Mouse (Mus musculus) hindbrain, embryonic 11.5 days (tissue): ENCODE results near the gene Rrp7a. TPM values are rescaled to one million over a fixed set of nuclear protein-coding genes. Genes with fewer than 3 reads are reported as not detected.

Source experiments
- ATAC-seq: fragments of 200-750 bp; cut with Nextera tagmentation; 2 replicates; pipeline ENCODE4 v1.8.0; 2017; ENCODE audit warnings: mild to moderate bottlenecking, moderate TSS enrichment, moderate library complexity; ENCODE audit not compliant: low FRiP score
- DNase-seq: peaks from one replicate; pipeline ENCODE4 v3.0.0-alpha.2; 2015; ENCODE audit warnings: low spot score
- H3K27ac ChIP-seq: fragments of 300-500 bp; sonication (generic); 2 replicates; pipeline ENCODE4 v1.5.1; 2014; ENCODE audit warnings: mild to moderate bottlenecking, low read depth, low read length
- H3K27me3 ChIP-seq: fragments of 300-500 bp; sonication (generic); 2 replicates; pipeline ENCODE4 v1.6.1; 2014; ENCODE audit warnings: mild to moderate bottlenecking, low read length, moderate library complexity, mixed read lengths; ENCODE audit not compliant: control insufficient read depth, insufficient read depth
- H3K36me3 ChIP-seq: fragments of 300-500 bp; sonication (generic); 2 replicates; pipeline ENCODE4 v1.6.1; 2014; ENCODE audit warnings: mild to moderate bottlenecking, low read length, moderate library complexity, mixed read lengths; ENCODE audit not compliant: control insufficient read depth, insufficient read depth
- H3K4me1 ChIP-seq: fragments of 300-500 bp; sonication (generic); replicated peaks from 2 replicates; pipeline ENCODE4 v1.6.1; 2014; ENCODE audit warnings: low read length, mixed read lengths; ENCODE audit not compliant: control insufficient read depth, insufficient read depth
- H3K4me2 ChIP-seq: fragments of 300-500 bp; sonication (generic); replicated peaks from 2 replicates; pipeline ENCODE4 v1.6.1; 2014; ENCODE audit warnings: mild to moderate bottlenecking, low read depth, low read length
- H3K4me3 ChIP-seq: fragments of 300-500 bp; sonication (generic); 2 replicates; pipeline ENCODE4 v1.5.1; 2014; ENCODE audit warnings: low read depth, low read length
- H3K9ac ChIP-seq: fragments of 300-500 bp; sonication (generic); 2 replicates; pipeline ENCODE4 v1.6.1; 2014; ENCODE audit warnings: low read depth, low read length
- H3K9me3 ChIP-seq: fragments of 300-500 bp; sonication (generic); 2 replicates; pipeline ENCODE4 v1.6.1; 2016; ENCODE audit warnings: low read length; ENCODE audit not compliant: control insufficient read depth
- WGBS: fragments of 180-500 bp; shearing (Covaris S2); extraction: QIAGEN DNeasy Blood & Tissue Kit; methylation state at CpG from one replicate; pipeline ENCODE4 v1.1.7; 2014; 5-methylcytosine and 5-hydroxymethylcytosine counted together
- polyA plus RNA-seq: library from polyadenylated mRNA; unstranded; fragments of >200 nt; fragmentation: Nextera tagmentation; extraction: Ambion mirVana; gene quantifications from 2 replicates; pipeline ENCODE4 v1.2.1, GENCODE M21; 2014

Rrp7a gene
- polyA plus RNA-seq, 1 experiment from 2014 or later: 54.6 TPM

DNA sequence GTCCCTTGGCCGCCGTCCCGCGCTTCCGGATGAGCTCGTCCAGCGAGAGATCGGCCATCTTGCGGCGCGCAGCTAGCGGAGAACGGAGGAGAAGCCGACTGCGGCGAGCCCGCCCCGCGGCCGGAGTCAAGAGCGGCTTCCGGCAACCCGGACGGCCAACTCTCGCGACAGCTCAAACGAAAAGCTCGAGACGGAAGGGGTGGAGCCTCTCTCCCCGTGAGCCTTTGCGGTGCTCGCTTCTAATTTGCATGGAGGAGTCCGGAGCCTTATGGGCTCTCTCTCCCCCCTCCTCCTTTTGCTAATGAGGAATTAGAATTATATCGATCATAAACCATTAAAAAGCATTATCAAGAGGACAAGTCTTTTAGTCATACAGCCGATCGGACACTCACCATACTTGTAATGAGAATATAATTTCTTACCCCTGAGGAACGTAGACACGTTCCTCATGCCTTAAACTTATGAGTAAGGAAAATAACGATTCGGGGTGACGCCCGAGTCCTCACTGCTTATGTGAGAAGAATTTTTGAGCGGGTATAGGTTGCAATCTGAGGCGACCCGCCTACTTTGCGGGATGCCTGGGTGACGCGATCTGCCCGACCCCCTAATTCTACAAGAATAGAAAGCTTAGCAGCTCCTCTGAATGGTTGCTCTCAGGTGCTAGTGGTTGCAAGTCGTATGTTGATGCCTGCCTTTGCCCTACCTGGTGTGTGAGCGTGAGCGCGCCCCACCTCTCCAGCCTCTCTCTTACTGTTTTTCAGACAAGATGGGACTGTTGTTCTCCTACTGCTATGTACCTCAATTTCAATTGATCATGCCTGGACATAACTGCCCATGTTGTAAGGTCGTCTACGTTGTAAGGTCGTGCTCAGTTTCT is 26.8 kb upstream of the Rrp7a start, which contains the start of gene Poldip3:
Poldip3 (minus strand) TSS at position 189 of the 877 bp plus-strand sequence.
- Histone ChIP-seq H3K4me1 (no peaks in the 10 kb centered on the region), H3K9me3 (no peaks in the 10 kb centered on the region), H3K27ac (peak within 1 kb of the TSS; percentile 94), H3K27me3 (no peaks in the 10 kb centered on the region), H3K9ac (peak within 1 kb of the TSS; percentile 91), H3K4me3 (peak within 1 kb of the TSS; percentile 90), H3K36me3 (no peaks in the 10 kb centered on the region; the same call in 1 of the 2 replicates), H3K4me2 (peak within 1 kb of the TSS; percentile 49)
- DNase-seq (peak; percentile 98), ATAC-seq (peak; percentile 93)
- under 1% methylated on average over 56 of the region's 56 CpGs for WGBS

DNA sequence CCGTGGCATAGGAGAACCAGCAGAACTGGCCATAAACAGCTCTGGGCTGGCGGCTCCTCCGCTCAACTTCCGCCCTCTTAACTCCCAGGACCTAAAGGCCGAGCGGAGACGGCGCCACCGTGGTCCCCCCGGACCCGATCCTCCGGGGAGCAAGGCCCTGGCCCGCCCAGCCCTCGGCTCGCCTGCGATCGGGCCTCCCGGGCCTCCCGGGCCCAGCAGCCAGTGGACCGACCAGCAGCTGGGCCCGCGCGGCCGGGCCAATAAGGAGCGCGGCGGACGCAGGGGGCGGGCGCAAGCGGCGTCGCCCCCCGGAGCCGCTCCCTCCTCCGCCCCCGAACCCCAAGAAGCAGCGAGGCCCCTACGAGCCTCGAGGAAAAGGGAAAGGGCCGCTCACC is 26.2 kb upstream of the Rrp7a start:
- Histone ChIP-seq H3K9me3 (no peaks in the 10 kb centered on the region), H3K4me3 (peak overlapping the region; percentile 90), H3K4me2 (peak overlapping the region; percentile 49), H3K27ac (peak overlapping the region; percentile 94), H3K4me1 (no peaks in the 10 kb centered on the region), H3K9ac (peak overlapping the region; percentile 91), H3K27me3 (no peaks in the 10 kb centered on the region), H3K36me3 (no peaks in the 10 kb centered on the region; the same call in 1 of the 2 replicates)
- 0% methylated on average over 35 of the region's 41 CpGs for WGBS
- no peak for DNase-seq
- peak; percentile 81 for ATAC-seq

DNA sequence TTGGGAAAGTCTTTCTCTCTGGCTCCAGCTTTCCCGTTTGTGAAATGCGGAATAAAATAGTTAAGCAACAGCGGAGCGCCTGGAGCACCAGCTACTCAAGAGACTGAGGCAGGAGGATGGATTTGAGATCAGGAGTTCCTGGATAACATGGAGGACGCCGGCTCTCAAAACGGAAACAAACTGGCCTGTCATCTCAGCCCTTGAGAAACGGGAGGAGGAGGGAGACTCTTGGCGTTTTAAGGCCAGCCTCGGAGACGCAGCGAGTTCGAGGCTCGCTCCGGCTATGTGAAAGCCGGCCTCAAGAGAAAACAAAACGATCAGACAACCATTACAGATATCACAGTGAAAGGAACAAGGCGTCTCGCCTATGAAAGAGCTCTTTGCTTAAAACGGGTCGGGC is 25.8 kb upstream of the Rrp7a start:
- DNase-seq (no peak), ATAC-seq (no peak)
- Histone ChIP-seq H3K36me3 (no peaks in the 10 kb centered on the region; the same call in 1 of the 2 replicates), H3K9me3 (no peaks in the 10 kb centered on the region), H3K4me3 (peak overlapping the region; percentile 90), H3K27ac (peak overlapping the region; percentile 94), H3K4me1 (no peaks in the 10 kb centered on the region), H3K4me2 (peak overlapping the region; percentile 49), H3K9ac (peak overlapping the region; percentile 91), H3K27me3 (no peaks in the 10 kb centered on the region)
- 4% methylated on average over 21 of the region's 21 CpGs for WGBS

DNA sequence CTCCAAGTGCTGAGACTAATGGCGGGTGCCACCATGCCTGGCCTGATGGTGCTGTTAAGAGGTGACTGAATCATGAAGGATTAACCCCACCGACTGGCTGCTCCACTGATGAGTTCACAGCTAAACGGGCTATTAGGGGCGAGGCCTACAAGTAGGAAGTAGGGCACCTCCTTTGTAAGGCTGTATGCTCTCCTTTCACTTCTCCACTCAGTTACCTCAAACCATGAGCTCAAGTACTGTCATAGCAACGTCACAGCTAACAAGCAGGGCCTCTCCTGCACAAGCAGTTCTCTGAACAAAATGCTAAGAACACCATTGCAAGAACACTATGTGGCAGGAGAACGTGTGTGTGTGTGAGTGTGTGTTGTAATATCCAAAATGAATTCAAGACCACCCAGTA is 22.9 kb upstream of the Rrp7a start:
- H3K4me3 ChIP-seq: no peak overlapping the region
- H3K27me3 ChIP-seq: no peaks in the 10 kb centered on the region
- no peak overlapping the region for H3K9ac ChIP-seq
- H3K27ac ChIP-seq: no peak overlapping the region
- H3K4me1 ChIP-seq: 0 out of 2 replicates have a peak, but pooled peaks cover 5% of the 10 kb centered on the region
- no peaks in the 10 kb centered on the region for H3K9me3 ChIP-seq
- ATAC-seq: no peak
- no peak overlapping the region for H3K4me2 ChIP-seq
- 95% methylated on average over 6 of the region's 6 CpGs for WGBS
- no peaks in the 10 kb centered on the region; the same call in 1 of the 2 replicates for H3K36me3 ChIP-seq
- no peak for DNase-seq

DNA sequence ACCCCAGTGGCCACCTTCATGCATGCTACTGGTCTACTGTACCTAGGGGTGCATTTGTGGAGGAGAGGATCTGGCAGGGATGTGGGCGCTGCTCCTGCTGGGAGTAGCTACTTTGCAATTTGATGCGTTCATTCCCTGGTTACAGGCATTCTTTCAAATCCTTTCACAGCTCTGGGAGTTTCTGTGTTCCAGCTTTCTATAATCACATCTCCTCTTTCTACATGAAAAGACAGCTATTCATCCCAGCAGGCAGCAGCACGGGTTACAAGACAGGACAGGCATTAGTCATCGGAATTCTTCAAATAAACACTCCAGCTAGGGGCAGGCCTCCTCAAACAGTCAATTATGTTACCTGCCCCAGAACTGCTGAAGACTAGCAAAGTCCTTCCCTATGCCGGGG is 20.3 kb upstream of the Rrp7a start:
- DNase-seq (no peak), ATAC-seq (no peak)
- H3K9me3 ChIP-seq: no peaks in the 10 kb centered on the region
- peaks cover 2% of the 10 kb centered on the region; the same call in 1 of the 2 replicates for H3K36me3 ChIP-seq
- no peak overlapping the region for H3K27ac ChIP-seq
- 0 out of 2 replicates have a peak, but pooled peaks cover 5% of the 10 kb centered on the region for H3K4me1 ChIP-seq
- 56% methylated on average over 5 of the region's 5 CpGs for WGBS
- no peak overlapping the region for H3K4me2 ChIP-seq
- no peak overlapping the region for H3K4me3 ChIP-seq
- no peaks in the 10 kb centered on the region for H3K27me3 ChIP-seq
- H3K9ac ChIP-seq: no peak overlapping the region

DNA sequence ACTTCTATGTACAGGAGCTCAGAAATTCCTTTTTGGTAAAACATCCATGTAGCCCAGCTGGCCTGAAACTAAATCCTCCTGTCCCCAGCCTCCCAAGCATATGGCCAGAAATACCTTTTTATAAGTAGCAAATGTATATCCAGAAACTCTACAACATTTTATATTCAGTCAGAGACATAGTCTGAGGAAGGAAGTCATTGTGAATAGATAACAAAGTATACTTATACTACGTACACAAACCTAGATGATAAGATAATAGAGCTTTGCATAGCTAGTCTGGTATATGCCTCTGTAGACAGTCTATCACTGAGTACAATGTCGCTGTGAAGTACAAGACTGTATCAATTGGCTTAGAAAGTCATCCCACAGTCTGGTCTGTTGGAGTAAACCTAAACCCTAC is 13.1 kb upstream of the Rrp7a start:
- WGBS: 96% methylated on average over 2 of the region's 2 CpGs
- Histone ChIP-seq H3K9ac (no peak overlapping the region), H3K9me3 (no peaks in the 10 kb centered on the region), H3K4me3 (no peak overlapping the region), H3K36me3 (peaks cover 29% of the 10 kb centered on the region), H3K27me3 (no peaks in the 10 kb centered on the region), H3K4me2 (no peak overlapping the region), H3K27ac (no peak overlapping the region), H3K4me1 (no peaks in the 10 kb centered on the region)
- DNase-seq: no peak
- no peak for ATAC-seq

DNA sequence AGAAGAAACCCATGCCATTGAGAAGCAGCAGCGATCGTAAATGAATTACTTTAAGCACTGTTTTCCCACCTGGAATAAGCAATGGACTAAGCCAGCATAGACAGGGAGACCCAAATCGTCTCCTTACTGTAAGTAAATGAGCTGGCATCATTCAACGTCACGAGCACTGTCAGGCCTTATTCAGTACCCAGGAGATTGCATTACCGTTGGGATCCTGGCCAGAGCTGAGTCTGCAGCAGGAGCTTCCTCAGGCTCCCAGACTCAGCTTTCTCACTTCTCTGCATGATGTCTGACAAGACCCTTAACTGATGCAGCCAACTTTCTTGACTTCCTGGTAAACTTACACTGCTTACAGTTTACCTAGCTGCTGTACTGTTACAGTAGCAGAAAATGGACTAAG is 12.1 kb upstream of the Rrp7a start:
- WGBS: 96% methylated on average over 6 of the region's 6 CpGs
- H3K9me3 ChIP-seq: no peaks in the 10 kb centered on the region
- DNase-seq: no peak
- H3K4me3 ChIP-seq: no peak overlapping the region
- H3K36me3 ChIP-seq: peaks cover 29% of the 10 kb centered on the region
- H3K9ac ChIP-seq: no peak overlapping the region
- no peaks in the 10 kb centered on the region for H3K27me3 ChIP-seq
- H3K27ac ChIP-seq: no peak overlapping the region
- ATAC-seq: no peak
- no peak overlapping the region for H3K4me2 ChIP-seq
- no peaks in the 10 kb centered on the region for H3K4me1 ChIP-seq

DNA sequence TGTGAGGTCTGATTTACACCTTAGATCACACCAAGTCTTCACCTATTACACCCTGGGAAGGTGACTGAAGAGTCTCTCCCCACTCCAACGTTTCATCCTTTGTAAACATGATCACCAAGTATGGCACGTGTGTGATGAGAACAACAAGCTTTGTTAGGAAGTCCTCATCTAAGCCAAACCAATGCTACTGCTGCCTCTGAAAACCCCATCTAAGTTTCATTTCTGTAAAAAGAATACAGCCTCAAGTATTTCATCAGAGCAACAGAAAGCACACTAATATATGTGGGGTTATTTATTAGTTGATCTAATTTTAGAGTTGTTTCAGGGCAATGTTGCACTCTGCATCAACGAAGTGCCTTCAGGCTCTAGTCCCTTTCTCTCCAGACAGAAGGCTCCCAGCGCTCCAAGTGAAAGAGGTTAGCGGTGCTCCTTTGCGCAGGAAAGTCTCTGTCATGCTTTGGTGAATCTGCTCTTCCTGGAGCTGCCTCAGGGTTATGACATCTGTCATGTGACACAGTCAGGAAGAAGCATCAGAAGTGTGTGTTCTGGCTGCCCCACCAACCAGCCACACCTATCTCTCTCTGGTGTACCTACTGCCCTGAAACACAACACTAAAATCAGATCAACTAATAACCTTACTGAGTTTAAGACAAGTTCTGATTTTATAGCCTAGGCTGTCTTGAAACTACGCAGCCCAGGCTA is 7.1 kb upstream of the Rrp7a start:
- Histone ChIP-seq H3K4me1 (no peaks in the 10 kb centered on the region), H3K4me2 (no peak overlapping the region), H3K27me3 (no peaks in the 10 kb centered on the region), H3K4me3 (no peak overlapping the region), H3K9ac (no peak overlapping the region), H3K36me3 (peaks cover 26% of the 10 kb centered on the region), H3K27ac (no peak overlapping the region), H3K9me3 (no peaks in the 10 kb centered on the region)
- DNase-seq (no peak), ATAC-seq (no peak)
- WGBS: 95% methylated on average over 7 of the region's 7 CpGs
